Mouse (Mus musculus) thymus, adult 18-20 months (tissue): ENCODE data around the gene Nrap.
A peak's percentile ranks its signal among the peaks of the same experiment; 100 is the strongest.
"Not testable (repeated sequence)": the region's sequence is repeated elsewhere in the genome, so short reads cannot be mapped to it uniquely, and the experiment has no call there.

ENCODE experiments used
- DNase-seq, 2 experiments: peaks; one replicate each; pipeline ENCODE4 v3.0.0; 2022; ENCODE audit warnings: mixed read lengths in 2 of 2

The Nrap gene

DNA sequence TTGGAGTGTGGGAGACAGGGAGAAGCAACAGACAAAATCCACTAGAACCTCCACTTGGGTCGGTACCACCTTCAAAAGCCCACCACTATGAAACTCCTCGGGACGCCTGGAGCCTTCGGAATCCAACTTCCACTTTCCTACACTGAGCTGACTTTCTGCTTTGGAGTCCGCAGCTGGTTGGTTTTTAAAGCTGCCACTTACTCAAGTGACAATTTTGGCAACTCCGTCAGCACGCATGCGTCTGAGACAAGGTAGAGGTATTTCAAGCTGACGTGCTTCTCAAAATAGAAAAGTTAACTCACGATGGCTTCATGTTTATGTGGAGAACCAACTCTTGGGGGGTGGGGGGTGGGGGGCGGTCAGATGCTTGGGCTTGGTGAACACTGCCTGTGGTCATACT is at the start of gene Nrap:
Gene Nrap (minus strand): TSS at position 159 of the 400 bp plus-strand sequence.
- DNase-seq: no peak

DNA sequence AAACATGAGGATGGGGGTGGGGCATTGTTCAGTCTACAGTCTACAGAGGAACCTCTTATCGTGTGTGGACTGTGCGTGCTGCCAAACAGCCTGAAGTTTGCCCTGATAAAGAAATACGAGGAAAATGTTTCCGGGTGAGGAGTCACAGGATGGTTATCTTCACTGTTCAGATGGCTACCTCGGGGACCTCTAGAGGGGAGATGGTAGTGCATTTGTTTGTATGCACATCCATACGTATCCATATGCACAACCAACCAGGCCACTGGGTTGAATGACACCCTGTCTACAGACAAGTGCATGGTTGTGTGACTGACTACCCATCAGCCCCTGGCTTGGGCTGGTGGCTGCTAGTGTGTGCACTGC is 49.2 kb upstream of the Nrap start:
- DNase-seq: no peak

DNA sequence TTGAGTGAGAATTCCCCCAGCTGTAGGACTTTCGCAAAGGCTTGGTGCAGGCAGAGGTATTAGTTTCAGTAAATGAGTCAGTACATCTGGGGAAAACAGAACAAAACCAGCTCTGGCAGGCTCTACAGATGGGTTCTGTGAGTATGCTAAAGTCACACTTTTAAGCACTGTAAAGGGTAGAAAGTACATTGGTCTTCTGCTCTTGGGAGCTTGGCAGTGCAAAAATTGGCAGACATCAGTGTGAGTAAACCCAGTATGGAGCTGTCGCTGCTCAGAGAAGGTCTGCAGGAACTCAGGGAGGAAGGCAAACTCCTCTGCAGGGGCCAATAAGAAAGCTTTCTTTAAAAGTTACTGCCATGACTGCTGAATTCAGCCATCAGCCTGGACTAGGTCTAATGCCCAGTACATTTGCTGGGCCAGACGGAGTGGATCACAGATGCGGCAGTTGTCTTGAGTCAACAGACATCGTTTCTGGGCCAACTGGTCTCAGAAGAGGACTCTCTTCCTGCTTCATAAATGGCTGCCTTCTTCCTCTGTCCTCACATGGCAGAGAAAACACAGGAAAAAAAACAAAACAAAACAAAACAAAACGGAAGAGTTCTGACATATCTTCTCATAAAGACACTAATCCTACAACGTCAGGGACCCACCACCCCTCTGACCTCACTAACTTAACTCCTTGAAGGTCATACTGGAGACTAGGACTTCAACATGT is 48.7 kb upstream of the Nrap start:
- DNase-seq: no peak

- no peak for DNase-seq
Measured at GRCm38 (mm10) chr19:56436380-56436779, 46.5 kb upstream of the Nrap start.

DNA sequence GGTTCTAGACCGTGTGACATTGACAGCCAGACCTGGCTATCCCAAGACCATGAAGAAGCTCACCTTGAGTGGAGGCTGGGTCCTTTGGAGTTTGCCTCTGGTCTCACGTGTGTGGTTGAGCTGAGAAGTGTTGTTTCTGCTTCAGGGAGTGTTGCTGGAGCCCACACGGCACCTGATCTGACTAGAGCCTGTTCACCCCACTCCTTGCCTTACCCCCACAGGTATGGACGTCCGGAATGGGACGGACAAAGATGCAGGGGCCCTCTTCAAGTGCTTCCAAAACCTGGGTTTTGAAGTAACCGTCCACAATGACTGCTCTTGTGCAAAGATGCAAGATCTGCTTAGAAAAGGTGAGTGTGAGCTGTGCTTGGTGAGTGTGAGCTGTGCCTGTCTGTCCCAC is 43.7 kb upstream of the Nrap start:
- no peak for DNase-seq

- no peak for DNase-seq
Measured at GRCm38 (mm10) chr19:56432706-56433105, 42.9 kb upstream of the Nrap start.

DNA sequence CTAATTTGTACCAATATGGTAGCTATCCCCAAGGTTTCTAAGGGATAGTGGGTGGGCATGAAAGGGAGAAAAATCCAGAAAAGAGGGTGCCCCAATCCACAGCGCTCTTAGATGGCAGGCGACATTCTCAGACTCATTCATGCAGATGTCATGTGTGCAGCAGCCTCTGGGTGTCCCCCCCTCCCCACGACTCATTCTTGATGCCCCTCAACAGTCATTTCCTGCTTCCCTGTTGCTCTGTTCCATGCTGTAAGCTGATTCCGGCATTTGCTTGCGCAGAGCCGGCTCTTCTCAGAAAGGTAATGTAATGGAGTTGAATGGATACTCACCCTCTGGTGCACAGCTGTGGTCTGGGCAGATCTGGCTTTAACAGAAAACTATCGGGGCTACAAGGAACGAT is 40.5 kb upstream of the Nrap start:
- DNase-seq: no peak

DNA sequence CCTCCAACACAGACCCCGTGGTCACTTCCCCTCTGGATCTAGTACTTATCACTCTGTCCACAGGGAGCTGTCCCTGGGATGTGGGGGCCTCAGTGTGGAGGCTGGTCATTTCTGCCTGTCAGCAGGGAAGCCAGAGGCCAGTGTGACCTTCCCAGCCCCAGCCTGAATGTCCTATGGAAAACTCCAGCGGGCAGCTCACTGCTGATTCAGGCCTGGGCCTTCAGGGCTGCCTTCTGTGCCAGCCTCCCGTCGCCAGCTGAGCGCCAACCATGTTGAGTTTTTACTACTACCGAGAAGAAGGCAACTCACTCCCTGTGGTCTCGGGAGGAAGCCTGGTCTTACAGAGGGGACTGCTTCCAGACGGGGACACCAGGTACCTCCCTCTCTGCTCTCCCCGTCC is 35.7 kb upstream of the Nrap start:
- DNase-seq: no peak

GRCm38 (mm10) chr19:56424606-56425395 is 35.0 kb upstream of the Nrap start:
- no peak for DNase-seq

- no peak for DNase-seq
Measured at GRCm38 (mm10) chr19:56423370-56423769, 33.5 kb upstream of the Nrap start.

- peak; percentile 20 to 26 for DNase-seq
Measured at GRCm38 (mm10) chr19:56422476-56423338, 32.9 kb upstream of the Nrap start.

DNA sequence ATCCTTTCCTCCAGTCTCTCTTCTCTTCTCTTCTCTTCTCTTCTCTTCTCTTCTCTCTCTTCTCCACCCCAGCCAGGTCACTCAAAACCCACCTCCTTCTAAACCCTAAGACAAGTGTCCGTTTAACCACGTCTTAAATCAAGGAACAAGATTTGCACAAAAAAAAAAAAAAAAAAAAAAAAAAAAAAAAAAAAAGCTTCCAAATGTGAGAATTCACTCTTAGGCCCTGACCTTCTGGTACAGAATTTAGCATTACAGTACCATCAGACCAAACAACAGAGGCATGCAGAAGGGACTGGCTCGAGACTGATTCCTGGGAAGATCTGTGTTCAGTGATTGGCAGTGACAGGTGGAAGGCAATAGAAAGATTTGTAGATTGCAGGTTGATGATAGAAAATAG is 30.5 kb upstream of the Nrap start:
- no peak for DNase-seq

DNA sequence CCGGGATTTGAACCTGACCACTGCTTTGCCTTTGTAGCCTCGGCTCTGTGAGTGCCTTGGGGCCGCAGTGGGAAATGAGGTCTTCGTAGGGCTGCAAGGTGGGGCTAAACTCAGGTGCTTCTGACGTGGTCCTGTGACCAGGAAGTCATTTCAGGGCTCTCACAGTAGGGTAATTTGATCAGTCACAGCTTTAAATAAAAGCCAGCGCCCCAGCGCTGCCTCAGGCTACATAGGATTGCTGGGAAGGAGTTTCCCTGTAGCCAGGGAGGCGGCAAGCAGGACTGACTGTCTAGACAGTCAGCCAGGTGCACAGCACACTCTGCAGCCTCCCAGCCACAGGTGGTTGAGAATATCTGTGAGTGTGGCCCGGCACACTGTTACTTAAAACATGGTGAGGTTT is 29.6 kb upstream of the Nrap start:
- no peak for DNase-seq

GRCm38 (mm10) chr19:56418404-56418803 is 28.6 kb upstream of the Nrap start:
- no peak for DNase-seq

GRCm38 (mm10) chr19:56409884-56410283 is 20.0 kb upstream of the Nrap start:
- DNase-seq: not testable (repeated sequence)

DNA sequence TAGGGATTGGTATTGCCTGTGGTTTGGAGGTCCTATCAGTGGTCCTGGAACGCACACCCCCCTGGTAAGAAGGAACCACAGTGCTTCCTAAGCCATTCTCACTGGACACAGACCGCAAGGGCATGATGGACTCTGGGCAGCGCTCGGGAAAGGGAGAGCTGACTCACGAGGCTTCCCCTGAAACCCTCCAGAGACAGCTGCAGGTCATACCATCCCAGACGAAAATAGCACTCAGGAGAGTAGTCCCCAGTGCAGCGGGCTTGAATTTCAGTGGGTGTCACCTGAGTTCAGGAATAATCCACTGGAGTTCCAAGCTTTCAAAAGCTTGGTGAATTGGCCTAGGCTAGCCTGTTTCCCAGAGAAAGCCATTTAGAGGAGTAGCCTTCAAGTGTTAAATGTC is 16.7 kb upstream of the Nrap start:
- no peak for DNase-seq

DNA sequence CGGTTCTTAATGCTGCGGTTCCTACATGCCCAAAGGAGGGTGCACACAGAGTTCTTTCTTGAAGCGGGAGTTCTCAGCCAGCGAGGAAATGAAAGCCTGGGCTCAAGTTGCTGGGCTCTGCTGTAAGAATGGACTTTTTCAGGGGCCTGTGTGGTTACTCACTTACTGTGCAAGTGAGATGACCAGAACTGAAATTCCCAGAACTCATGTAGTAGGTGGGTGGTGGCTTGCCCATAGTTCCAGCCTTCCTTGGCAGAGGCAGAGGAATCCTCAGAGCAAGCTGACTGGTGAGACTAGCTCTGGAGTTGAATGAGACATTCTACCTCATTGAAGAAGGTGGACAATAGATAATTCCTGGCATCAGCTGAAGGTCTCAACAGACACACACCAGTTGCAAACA is 16.0 kb upstream of the Nrap start:
- no peak for DNase-seq

- no peak for DNase-seq
Measured at GRCm38 (mm10) chr19:56401864-56402263, 12.0 kb upstream of the Nrap start.

DNA sequence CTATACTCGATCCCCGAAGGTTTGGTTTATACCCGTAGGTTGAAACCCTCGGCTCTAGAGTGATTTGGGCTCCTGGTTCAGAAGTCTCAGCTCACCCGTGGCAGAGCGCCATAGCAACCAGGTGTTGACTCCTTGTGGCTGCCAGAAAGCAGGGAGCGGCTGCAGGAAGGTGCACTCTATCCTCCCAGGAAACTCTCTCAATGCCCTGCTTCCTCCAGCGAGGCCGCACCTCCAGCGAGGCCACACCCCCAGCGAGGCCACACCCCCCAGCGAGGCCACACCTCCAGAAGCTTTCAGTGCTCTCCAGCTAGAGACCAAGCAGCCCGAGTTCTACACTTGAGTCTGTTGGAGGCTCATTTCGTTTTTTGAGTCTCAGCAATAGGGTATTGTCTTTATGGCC is 10.4 kb upstream of the Nrap start:
- peak; percentile 58 to 71 for DNase-seq

DNA sequence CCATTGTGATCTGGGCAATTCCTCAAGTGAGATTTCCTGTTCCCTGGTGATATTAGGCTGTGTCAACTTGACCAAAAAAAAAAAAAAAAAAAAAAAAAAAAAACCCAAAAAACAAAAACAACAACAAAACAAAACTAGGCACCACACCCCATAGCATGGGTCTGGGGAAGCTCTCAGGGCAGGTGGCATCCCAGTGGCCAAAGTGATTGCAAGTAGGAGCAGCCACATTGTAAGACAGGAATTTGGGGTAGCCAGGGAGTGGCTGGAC is 8.6 kb upstream of the Nrap start:
- no peak for DNase-seq

GRCm38 (mm10) chr19:56397663-56398527 is 8.1 kb upstream of the Nrap start:
- DNase-seq: no peak

- peak; percentile 52 to 58 for DNase-seq
Measured at GRCm38 (mm10) chr19:56396669-56397621, 7.1 kb upstream of the Nrap start, which contains the start of gene Casp7. Gene Casp7 (plus strand): TSS chr19:56397129.
